Mouse (Mus musculus): Measurements from ENCODE around the gene Dtymk. TPM values are rescaled to one million over a fixed set of nuclear protein-coding genes. Genes with fewer than 3 reads are reported as not detected.

The Dtymk gene
- total RNA-seq, 2 experiments from 2014 or later = 123 to 135 TPM

- no peak for ATAC-seq (replicated peaks; ENCODE audit: low FRiP score, poor library complexity, severe bottlenecking)
Measured at GRCm38 (mm10) chr1:93808871-93809270, 7.1 kb upstream of the Dtymk start.

- ATAC-seq (replicated peaks; ENCODE audit: low FRiP score, poor library complexity, severe bottlenecking) = peak; percentile 47
Measured at GRCm38 (mm10) chr1:93805221-93805951, 3.7 kb upstream of the Dtymk start.

- no peak for ATAC-seq (replicated peaks; ENCODE audit: low FRiP score, poor library complexity, severe bottlenecking)
Measured at GRCm38 (mm10) chr1:93804818-93805217, 3.1 kb upstream of the Dtymk start.

- ATAC-seq (replicated peaks; ENCODE audit: low FRiP score, poor library complexity, severe bottlenecking) = peak; percentile 69
Measured at GRCm38 (mm10) chr1:93803556-93804507, 2.1 kb upstream of the Dtymk start, which contains the start of gene Ing5. Gene Ing5 (plus strand): TSS chr1:93803965.

- ATAC-seq (replicated peaks; ENCODE audit: low FRiP score, poor library complexity, severe bottlenecking) = peak; percentile 7; the same call in 1 of the 2 replicates
Measured at GRCm38 (mm10) chr1:93802771-93803170, 1.0 kb upstream of the Dtymk start.

GRCm38 (mm10) chr1:93800670-93801503 lies 847 bp downstream of the Dtymk start:
- no peak for ATAC-seq (replicated peaks; ENCODE audit: low FRiP score, poor library complexity, severe bottlenecking)

GRCm38 (mm10) chr1:93795886-93796285 lies 5.8 kb downstream of the Dtymk start:
- no peak for ATAC-seq (replicated peaks; ENCODE audit: low FRiP score, poor library complexity, severe bottlenecking)

GRCm38 (mm10) chr1:93794526-93794925 lies 7.2 kb downstream of the Dtymk start:
- no peak for ATAC-seq (replicated peaks; ENCODE audit: low FRiP score, poor library complexity, severe bottlenecking)

GRCm38 (mm10) chr1:93786912-93787311 lies 14.8 kb downstream of the Dtymk start:
- ATAC-seq (replicated peaks; ENCODE audit: low FRiP score, poor library complexity, severe bottlenecking) = no peak

GRCm38 (mm10) chr1:93776686-93777085 lies 25.0 kb downstream of the Dtymk start:
- no peak for ATAC-seq (replicated peaks; ENCODE audit: low FRiP score, poor library complexity, severe bottlenecking)

GRCm38 (mm10) chr1:93769901-93770300 lies 31.8 kb downstream of the Dtymk start:
- ATAC-seq (replicated peaks; ENCODE audit: low FRiP score, poor library complexity, severe bottlenecking) = no peak

GRCm38 (mm10) chr1:93767600-93767999 lies 34.1 kb downstream of the Dtymk start:
- no peak for ATAC-seq (replicated peaks; ENCODE audit: low FRiP score, poor library complexity, severe bottlenecking)

- no peak for ATAC-seq (replicated peaks; ENCODE audit: low FRiP score, poor library complexity, severe bottlenecking)
Measured at GRCm38 (mm10) chr1:93764871-93765591, 36.7 kb downstream of the Dtymk start.

- ATAC-seq (replicated peaks; ENCODE audit: low FRiP score, poor library complexity, severe bottlenecking) = peak; percentile 90
Measured at GRCm38 (mm10) chr1:93763531-93763930, 38.2 kb downstream of the Dtymk start.

GRCm38 (mm10) chr1:93760076-93760475 lies 41.7 kb downstream of the Dtymk start:
- ATAC-seq (replicated peaks; ENCODE audit: low FRiP score, poor library complexity, severe bottlenecking) = no peak

- peak; percentile 57 for ATAC-seq (replicated peaks; ENCODE audit: low FRiP score, poor library complexity, severe bottlenecking)
Measured at GRCm38 (mm10) chr1:93756154-93756553, 45.6 kb downstream of the Dtymk start.

GRCm38 (mm10) chr1:93755618-93756017 lies 46.1 kb downstream of the Dtymk start:
- ATAC-seq (replicated peaks; ENCODE audit: low FRiP score, poor library complexity, severe bottlenecking) = no peak

GRCm38 (mm10) chr1:93755291-93755610 lies 46.5 kb downstream of the Dtymk start:
- no peak for ATAC-seq (replicated peaks; ENCODE audit: low FRiP score, poor library complexity, severe bottlenecking)

GRCm38 (mm10) chr1:93754573-93755290 lies 47.0 kb downstream of the Dtymk start, which contains the start of gene Thap4:
Gene Thap4 (minus strand): TSS chr1:93754864.
- peak; percentile 65 for ATAC-seq (replicated peaks; ENCODE audit: low FRiP score, poor library complexity, severe bottlenecking)

Measured in erythroid progenitor cell, adult 5-6 weeks (primary cell).